Mouse (Mus musculus): ENCODE data around the gene Auts2. TPM values are rescaled to one million over a fixed set of nuclear protein-coding genes. Genes with fewer than 3 reads are reported as not detected.

Gene Auts2
- total and polyA plus RNA-seq, 2 experiments from 2014 or later, result 6.8 to 12.1 TPM

- Histone ChIP-seq H3K4me3 (ENCODE audit: low read depth, low read length) (no peak overlapping the region), H3K27me3 (ENCODE audit: control insufficient read depth, insufficient read depth, low read length) (no peaks in the 10 kb centered on the region), H3K27ac (ENCODE audit: low read depth) (no peak overlapping the region), H3K4me2 (ENCODE audit: low read depth, low read length) (no peak overlapping the region), H3K36me3 (replicated peaks; ENCODE audit: control insufficient read depth, insufficient read depth, low read length) (no peaks in the 10 kb centered on the region), H3K9ac (replicated peaks; ENCODE audit: low read depth, low read length) (no peak overlapping the region), H3K4me1 (ENCODE audit: control insufficient read depth, insufficient read depth) (no peaks in the 10 kb centered on the region), H3K9me3 (replicated peaks; ENCODE audit: control insufficient read depth, low read length) (no peaks in the 10 kb centered on the region)
- WGBS, result 77% methylated on average over 6 of the region's 6 CpGs
- no peak for DNase-seq (ENCODE audit: low spot score)
- no peak for ATAC-seq (ENCODE audit: insufficient read depth, low read depth)
- TF ChIP-seq CTCF (IDR thresholded peaks at IDR 0.05; ENCODE audit: low read depth), result no peak
- no peak for TF ChIP-seq EP300 (IDR thresholded peaks at IDR 0.05; ENCODE audit: low read depth)
These were observed 117.3 kb downstream of the Auts2 start for GRCm38 (mm10) chr5:132425792-132426309.

DNA sequence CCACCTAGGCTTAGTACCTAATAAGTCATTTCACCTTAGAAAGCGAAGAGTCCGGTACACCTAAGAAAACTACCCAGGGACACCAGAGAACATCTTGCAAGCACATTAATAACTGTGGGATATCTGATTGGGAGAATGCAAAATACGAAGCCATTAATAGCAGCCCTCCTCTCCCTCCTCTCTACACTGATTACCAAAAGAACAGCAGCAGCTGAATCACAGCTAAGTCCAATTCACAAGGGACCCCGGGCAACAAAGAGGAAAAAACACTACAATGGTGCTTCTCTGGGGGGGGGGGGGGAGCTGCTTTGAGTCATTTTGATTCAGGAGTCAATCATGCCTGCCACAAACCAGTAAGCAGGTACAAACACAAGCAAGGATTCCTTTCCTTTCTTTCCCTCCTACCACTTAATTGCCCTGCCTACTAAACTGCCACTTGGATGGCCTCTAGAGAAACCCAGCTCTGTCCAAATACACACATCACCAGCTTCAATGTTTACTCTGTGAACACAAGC, 132.7 kb downstream of the Auts2 start:
- Histone ChIP-seq H3K9me3 (replicated peaks; ENCODE audit: control insufficient read depth, low read length) (no peaks in the 10 kb centered on the region), H3K36me3 (replicated peaks; ENCODE audit: control insufficient read depth, insufficient read depth, low read length) (no peaks in the 10 kb centered on the region), H3K4me1 (ENCODE audit: control insufficient read depth, insufficient read depth) (peaks cover 16% of the 10 kb centered on the region), H3K9ac (replicated peaks; ENCODE audit: low read depth, low read length) (no peak overlapping the region), H3K4me2 (ENCODE audit: low read depth, low read length) (no peak overlapping the region), H3K27ac (ENCODE audit: low read depth) (no peak overlapping the region), H3K27me3 (ENCODE audit: control insufficient read depth, insufficient read depth, low read length) (no peaks in the 10 kb centered on the region), H3K4me3 (ENCODE audit: low read depth, low read length) (no peak overlapping the region)
- DNase-seq (ENCODE audit: low spot score) (no peak), ATAC-seq (ENCODE audit: insufficient read depth, low read depth) (no peak)
- TF ChIP-seq CTCF (IDR thresholded peaks at IDR 0.05; ENCODE audit: low read depth), result no peak
- no peak for TF ChIP-seq EP300 (IDR thresholded peaks at IDR 0.05; ENCODE audit: low read depth)
- WGBS, result 66% methylated on average over 4 of the region's 4 CpGs

DNA sequence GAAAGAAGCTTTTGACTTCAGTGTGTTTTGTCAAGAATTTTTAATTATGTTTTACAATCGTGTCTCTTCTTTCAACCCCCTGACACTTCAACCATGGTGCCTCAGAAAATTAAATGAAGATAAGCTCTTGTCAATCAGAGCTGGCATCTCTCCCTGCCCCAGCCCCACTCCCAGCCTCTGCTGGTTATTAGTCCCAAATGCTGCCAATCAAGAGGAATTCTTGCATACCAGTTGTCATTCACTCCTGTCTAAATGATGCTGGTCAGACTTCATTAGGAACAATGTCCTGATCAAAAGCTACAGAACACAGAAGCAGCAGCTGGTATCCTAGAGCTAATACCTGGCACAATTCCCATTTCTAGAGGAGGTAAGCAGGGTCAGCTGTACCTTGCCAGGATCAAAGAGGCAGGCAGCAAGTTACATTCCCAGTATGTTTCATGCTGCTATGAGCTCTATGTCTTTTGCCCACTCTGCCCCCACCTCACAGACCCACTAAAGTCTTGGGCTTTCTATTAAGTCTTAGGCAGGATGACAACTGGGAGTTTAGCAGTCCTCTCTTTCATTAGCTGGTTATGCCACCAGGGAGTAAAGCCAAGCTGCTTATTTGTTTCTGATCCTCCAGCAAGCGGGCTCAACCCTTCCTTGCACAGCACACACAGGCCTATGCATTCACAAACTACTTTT, 134.1 kb downstream of the Auts2 start:
- 75% methylated on average over 2 of the region's 2 CpGs for WGBS
- no peak overlapping the region for H3K27ac ChIP-seq (ENCODE audit: low read depth)
- no peaks in the 10 kb centered on the region for H3K9me3 ChIP-seq (replicated peaks; ENCODE audit: control insufficient read depth, low read length)
- H3K4me1 ChIP-seq (ENCODE audit: control insufficient read depth, insufficient read depth), result peaks cover 16% of the 10 kb centered on the region
- no peaks in the 10 kb centered on the region for H3K27me3 ChIP-seq (ENCODE audit: control insufficient read depth, insufficient read depth, low read length)
- TF ChIP-seq EP300 (IDR thresholded peaks at IDR 0.05; ENCODE audit: low read depth) (no peak), CTCF (IDR thresholded peaks at IDR 0.05; ENCODE audit: low read depth) (no peak)
- no peak overlapping the region for H3K9ac ChIP-seq (replicated peaks; ENCODE audit: low read depth, low read length)
- no peak for ATAC-seq (ENCODE audit: insufficient read depth, low read depth)
- DNase-seq (ENCODE audit: low spot score), result no peak
- no peaks in the 10 kb centered on the region for H3K36me3 ChIP-seq (replicated peaks; ENCODE audit: control insufficient read depth, insufficient read depth, low read length)
- no peak overlapping the region for H3K4me3 ChIP-seq (ENCODE audit: low read depth, low read length)
- H3K4me2 ChIP-seq (ENCODE audit: low read depth, low read length), result no peak overlapping the region

- 48% methylated on average over 10 of the region's 10 CpGs for WGBS
- Histone ChIP-seq H3K4me2 (ENCODE audit: low read depth, low read length) (no peak overlapping the region), H3K4me1 (ENCODE audit: control insufficient read depth, insufficient read depth) (peaks cover 16% of the 10 kb centered on the region), H3K36me3 (replicated peaks; ENCODE audit: control insufficient read depth, insufficient read depth, low read length) (no peaks in the 10 kb centered on the region), H3K9ac (replicated peaks; ENCODE audit: low read depth, low read length) (no peak overlapping the region), H3K27me3 (ENCODE audit: control insufficient read depth, insufficient read depth, low read length) (no peaks in the 10 kb centered on the region), H3K27ac (ENCODE audit: low read depth) (no peak overlapping the region), H3K9me3 (replicated peaks; ENCODE audit: control insufficient read depth, low read length) (no peaks in the 10 kb centered on the region), H3K4me3 (ENCODE audit: low read depth, low read length) (no peak overlapping the region)
- no peak for DNase-seq (ENCODE audit: low spot score)
- TF ChIP-seq EP300 (IDR thresholded peaks at IDR 0.05; ENCODE audit: low read depth), result no peak
- no peak for TF ChIP-seq CTCF (IDR thresholded peaks at IDR 0.05; ENCODE audit: low read depth)
- no peak for ATAC-seq (ENCODE audit: insufficient read depth, low read depth)
These were observed 142.6 kb downstream of the Auts2 start for GRCm38 (mm10) chr5:132400556-132400955.

- no peak for DNase-seq (ENCODE audit: low spot score)
- no peak overlapping the region for H3K4me2 ChIP-seq (ENCODE audit: low read depth, low read length)
- no peaks in the 10 kb centered on the region for H3K36me3 ChIP-seq (replicated peaks; ENCODE audit: control insufficient read depth, insufficient read depth, low read length)
- H3K4me3 ChIP-seq (ENCODE audit: low read depth, low read length), result no peak overlapping the region
- no peak for ATAC-seq (ENCODE audit: insufficient read depth, low read depth)
- no peaks in the 10 kb centered on the region for H3K27me3 ChIP-seq (ENCODE audit: control insufficient read depth, insufficient read depth, low read length)
- WGBS, result 48% methylated on average over 4 of the region's 4 CpGs
- no peak overlapping the region for H3K27ac ChIP-seq (ENCODE audit: low read depth)
- H3K9ac ChIP-seq (replicated peaks; ENCODE audit: low read depth, low read length), result no peak overlapping the region
- peaks cover 16% of the 10 kb centered on the region for H3K4me1 ChIP-seq (ENCODE audit: control insufficient read depth, insufficient read depth)
- H3K9me3 ChIP-seq (replicated peaks; ENCODE audit: control insufficient read depth, low read length), result no peaks in the 10 kb centered on the region
- TF ChIP-seq EP300 (IDR thresholded peaks at IDR 0.05; ENCODE audit: low read depth), result no peak
- TF ChIP-seq CTCF (IDR thresholded peaks at IDR 0.05; ENCODE audit: low read depth), result no peak
These were observed 143.7 kb downstream of the Auts2 start for GRCm38 (mm10) chr5:132399486-132399885.
